Mouse (Mus musculus): ENCODE results near the gene Papln.

Papln gene

GRCm38 (mm10) chr12:83763311-83764043 is at the start of gene Papln:
Gene Papln, plus strand, starts transcription at chr12:83763634.
- peak; percentile 44 for DNase-seq

- DNase-seq: no peak
Observed at GRCm38 (mm10) chr12:83713749-83714148, 49.7 kb upstream of the Papln start.

- DNase-seq: no peak
Observed at GRCm38 (mm10) chr12:83716416-83717184, 46.8 kb upstream of the Papln start.

GRCm38 (mm10) chr12:83719431-83719830 is 44.0 kb upstream of the Papln start:
- DNase-seq: no peak

GRCm38 (mm10) chr12:83721281-83721680 is 42.2 kb upstream of the Papln start:
- DNase-seq: peak; percentile 33

GRCm38 (mm10) chr12:83723037-83723436 is 40.4 kb upstream of the Papln start:
- DNase-seq: no peak

- DNase-seq: peak; percentile 18
Observed at GRCm38 (mm10) chr12:83726510-83727308, 36.7 kb upstream of the Papln start.

GRCm38 (mm10) chr12:83732225-83732624 is 31.2 kb upstream of the Papln start:
- no peak for DNase-seq

GRCm38 (mm10) chr12:83734047-83734446 is 29.4 kb upstream of the Papln start:
- no peak for DNase-seq

- no peak for DNase-seq
Observed at GRCm38 (mm10) chr12:83736236-83736635, 27.2 kb upstream of the Papln start.

GRCm38 (mm10) chr12:83738651-83739050 is 24.8 kb upstream of the Papln start:
- DNase-seq: no peak

GRCm38 (mm10) chr12:83741722-83742121 is 21.7 kb upstream of the Papln start:
- DNase-seq: no peak

GRCm38 (mm10) chr12:83742834-83743233 is 20.6 kb upstream of the Papln start:
- no peak for DNase-seq

- DNase-seq: no peak
Observed at GRCm38 (mm10) chr12:83743712-83744111, 19.7 kb upstream of the Papln start.

GRCm38 (mm10) chr12:83749186-83749585 is 14.2 kb upstream of the Papln start:
- DNase-seq: no peak

- no peak for DNase-seq
Observed at GRCm38 (mm10) chr12:83752495-83752894, 10.9 kb upstream of the Papln start.

GRCm38 (mm10) chr12:83758735-83759134 is 4.7 kb upstream of the Papln start:
- no peak for DNase-seq

GRCm38 (mm10) chr12:83760201-83760600 is 3.2 kb upstream of the Papln start:
- DNase-seq: no peak

- DNase-seq: peak; percentile 54
Observed at GRCm38 (mm10) chr12:83762706-83763105, 728 bp upstream of the Papln start.

- DNase-seq: peak; percentile 67
Observed at GRCm38 (mm10) chr12:83764044-83764365, 571 bp downstream of the Papln start.

GRCm38 (mm10) chr12:83764519-83764918 is 1.1 kb downstream of the Papln start:
- DNase-seq: no peak

- DNase-seq: no peak
Observed at GRCm38 (mm10) chr12:83765965-83766603, 2.6 kb downstream of the Papln start.

GRCm38 (mm10) chr12:83767833-83768232 is 4.4 kb downstream of the Papln start:
- peak; percentile 11 for DNase-seq
